Mouse (Mus musculus) heart, postnatal 0 days (tissue): Measurements from ENCODE around the gene Lrrc8b. TPM values are rescaled to one million over a fixed set of nuclear protein-coding genes. Genes with fewer than 3 reads are reported as not detected.

ENCODE experiments used
- ATAC-seq: fragments of 200-750 bp; cut with Nextera tagmentation; 2 replicates; pipeline ENCODE4 v1.8.0; 2017; ENCODE audit warnings: low read depth, moderate number of reproducible peaks, moderate library complexity; ENCODE audit not compliant: insufficient read depth
- DNase-seq: peaks from one replicate; pipeline ENCODE4 v3.0.0-alpha.2; 2016; ENCODE audit warnings: low spot score
- H3K27ac ChIP-seq: fragments of 300-500 bp; sonication (generic); 2 replicates; pipeline ENCODE4 v1.5.1; 2014; ENCODE audit warnings: low read depth, mild to moderate bottlenecking
- H3K27me3 ChIP-seq: fragments of 300-500 bp; sonication (generic); 2 replicates; pipeline ENCODE4 v1.6.1; 2014; ENCODE audit warnings: low read length, mixed read lengths; ENCODE audit not compliant: control insufficient read depth, insufficient read depth
- H3K36me3 ChIP-seq: fragments of 300-500 bp; sonication (generic); replicated peaks from 2 replicates; pipeline ENCODE4 v1.6.1; 2014; ENCODE audit warnings: low read length, mixed read lengths; ENCODE audit not compliant: control insufficient read depth, insufficient read depth
- H3K4me1 ChIP-seq: fragments of 300-500 bp; sonication (generic); 2 replicates; pipeline ENCODE4 v1.6.1; 2014; ENCODE audit warnings: antibody characterized with exemption; ENCODE audit not compliant: control insufficient read depth, insufficient read depth
- H3K4me2 ChIP-seq: fragments of 300-500 bp; sonication (generic); 2 replicates; pipeline ENCODE4 v1.6.1; 2014; ENCODE audit warnings: low read depth, mild to moderate bottlenecking, low read length, moderate library complexity
- H3K4me3 ChIP-seq: fragments of 300-500 bp; sonication (generic); 2 replicates; pipeline ENCODE4 v1.5.1; 2014; ENCODE audit warnings: low read depth, low read length
- H3K9ac ChIP-seq: fragments of 300-500 bp; sonication (generic); replicated peaks from 2 replicates; pipeline ENCODE4 v1.6.1; 2014; ENCODE audit warnings: low read depth, low read length, mixed read lengths
- H3K9me3 ChIP-seq: fragments of 300-500 bp; sonication (generic); replicated peaks from 2 replicates; pipeline ENCODE4 v1.6.1; 2016; ENCODE audit warnings: low read length; ENCODE audit not compliant: control insufficient read depth
- CTCF ChIP-seq: IDR thresholded peaks from 2 replicates; pipeline ENCODE4 v1.5.1; 2016; ENCODE audit warnings: antibody characterized with exemption, control low read depth, low read depth
- EP300 ChIP-seq: IDR thresholded peaks from 2 replicates; pipeline ENCODE4 v1.6.1; 2016; ENCODE audit warnings: antibody characterized with exemption, low read depth
- WGBS: fragments of 180-500 bp; shearing (Covaris S2); extraction: QIAGEN DNeasy Blood & Tissue Kit; methylation state at CpG from one replicate; pipeline ENCODE4 v1.1.7; 2014; 5-methylcytosine and 5-hydroxymethylcytosine counted together
- polyA plus RNA-seq: library from polyadenylated mRNA; unstranded; fragments of >200 nt; fragmentation: Nextera tagmentation; extraction: Ambion mirVana; gene quantifications from 2 replicates; pipeline ENCODE4 v1.2.1, GENCODE M21; 2015
- total RNA-seq: library from RNA; depleted of rRNA; stranded (reverse); fragments of >200 nt; gene quantifications from 2 replicates; pipeline ENCODE4 v1.2.3, GENCODE M21; 2014; ENCODE audit warnings: low replicate concordance

Lrrc8b gene
- total and polyA plus RNA-seq, 2 experiments from 2014 or later = 2.6 to 4.8 TPM

DNA sequence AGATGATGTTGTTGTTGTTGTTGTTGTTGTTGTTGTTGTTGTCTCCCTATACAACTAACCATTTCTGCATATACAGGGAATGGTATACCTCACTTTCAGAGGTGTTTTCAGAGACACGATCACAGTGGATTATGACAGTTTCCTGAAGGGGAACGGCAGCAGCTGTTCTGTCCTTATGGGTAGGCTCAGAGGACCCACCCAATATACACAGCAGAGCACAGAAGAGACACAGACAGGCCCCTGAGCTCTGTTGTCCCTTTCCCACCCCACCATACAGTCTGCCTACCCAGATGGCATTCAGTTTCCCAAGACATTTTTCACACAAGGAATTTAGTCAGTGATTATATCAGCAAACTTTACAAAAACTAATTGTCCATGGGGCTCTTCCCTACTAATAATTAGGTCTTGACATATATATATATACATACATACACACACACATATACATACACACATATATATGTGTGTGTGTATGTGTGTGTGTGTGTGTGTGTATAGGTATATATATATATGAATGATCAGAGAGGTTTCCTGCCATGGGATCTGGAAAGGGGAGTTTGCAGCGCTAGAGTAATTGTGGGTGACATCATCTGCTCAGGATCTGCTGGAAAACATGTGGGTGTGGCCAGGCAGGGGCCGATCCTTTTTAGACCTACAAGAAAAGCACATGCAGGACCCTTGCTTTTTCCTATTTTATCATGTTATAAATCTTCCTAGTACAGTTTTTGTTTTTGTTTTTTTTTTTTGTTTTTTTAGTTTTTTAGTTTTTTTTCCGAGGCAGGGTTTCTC lies 26.8 kb downstream of the Lrrc8b start:
- Histone ChIP-seq H3K9me3 (no peaks in the 10 kb centered on the region), H3K27me3 (no peaks in the 10 kb centered on the region), H3K36me3 (no peaks in the 10 kb centered on the region), H3K9ac (no peak overlapping the region), H3K27ac (peak overlapping the region; percentile 63; the same call in 1 of the 2 replicates), H3K4me3 (no peak overlapping the region), H3K4me2 (no peak overlapping the region), H3K4me1 (no peaks in the 10 kb centered on the region; the same call in none of the 2 replicates)
- 56% methylated on average over 5 of the region's 5 CpGs for WGBS
- no peak for TF ChIP-seq CTCF
- TF ChIP-seq EP300 = no peak
- ATAC-seq (no peak), DNase-seq (peak; percentile 47)

DNA sequence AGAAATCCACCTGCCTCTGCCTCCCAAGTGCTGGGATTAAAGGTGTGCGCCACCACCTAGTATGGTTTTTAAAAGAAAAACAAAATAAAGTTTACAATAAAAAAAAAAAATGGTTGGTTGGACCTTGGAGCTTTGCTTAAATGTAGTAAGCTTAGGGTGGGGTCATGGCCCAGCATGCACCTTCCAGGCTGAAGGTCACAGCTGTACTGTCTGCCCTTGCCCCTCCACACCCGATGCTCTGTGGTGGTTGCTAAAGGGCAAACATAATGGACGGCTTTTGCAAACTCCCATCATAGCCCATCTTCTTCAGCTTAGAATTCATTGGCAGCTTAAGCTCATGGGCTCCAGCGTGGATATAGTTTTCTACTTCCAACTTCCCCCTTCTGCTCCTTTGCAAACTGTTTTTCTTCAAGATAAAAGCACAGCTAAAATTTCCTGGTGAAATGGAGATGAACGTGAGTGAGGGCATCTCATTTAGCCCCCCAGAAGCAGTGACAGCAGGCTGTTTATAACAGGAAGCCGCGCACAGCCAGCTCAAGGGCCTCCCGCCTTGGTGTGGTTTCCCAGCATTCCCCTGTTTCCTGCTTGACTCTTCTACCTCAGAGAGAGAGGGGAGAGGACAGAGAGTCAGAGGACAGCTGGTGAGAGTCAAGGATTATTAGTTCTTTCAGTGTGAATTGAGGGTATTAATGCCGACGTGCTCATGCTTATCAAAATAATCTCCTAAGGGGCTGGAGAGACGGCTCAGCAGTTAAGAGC lies 27.7 kb downstream of the Lrrc8b start:
- Histone ChIP-seq H3K9ac (no peak overlapping the region), H3K27me3 (no peaks in the 10 kb centered on the region), H3K4me2 (no peak overlapping the region), H3K4me1 (no peaks in the 10 kb centered on the region; the same call in none of the 2 replicates), H3K9me3 (no peaks in the 10 kb centered on the region), H3K36me3 (no peaks in the 10 kb centered on the region), H3K27ac (peak overlapping the region; percentile 63; the same call in 1 of the 2 replicates), H3K4me3 (no peak overlapping the region)
- TF ChIP-seq EP300 (no peak), CTCF (no peak)
- no peak for DNase-seq
- no peak for ATAC-seq
- 51% methylated on average over 11 of the region's 11 CpGs for WGBS

DNA sequence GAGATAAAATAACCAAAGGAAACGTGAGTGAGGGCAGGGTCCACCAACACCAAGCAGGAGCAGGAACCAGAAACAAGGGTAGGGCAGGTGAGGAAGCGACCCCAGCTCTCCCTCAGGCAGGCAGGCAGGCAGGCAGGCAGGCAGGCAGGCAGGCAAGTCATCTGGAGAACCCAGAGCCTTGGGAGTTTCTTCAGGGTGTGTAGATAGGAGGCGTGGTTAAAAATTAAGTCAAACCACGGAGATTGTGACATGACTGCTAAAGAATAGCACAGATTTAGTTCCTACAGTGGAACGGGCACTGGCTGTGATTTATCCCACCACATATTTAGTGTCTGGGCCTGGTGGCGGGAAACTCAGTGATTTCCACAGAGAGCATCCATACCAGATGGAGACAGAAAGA lies 30.1 kb downstream of the Lrrc8b start:
- TF ChIP-seq EP300 = no peak
- no peak for TF ChIP-seq CTCF
- Histone ChIP-seq H3K27ac (no peak overlapping the region), H3K36me3 (no peaks in the 10 kb centered on the region), H3K9me3 (no peaks in the 10 kb centered on the region), H3K4me2 (no peak overlapping the region), H3K4me3 (no peak overlapping the region), H3K9ac (no peak overlapping the region), H3K27me3 (no peaks in the 10 kb centered on the region), H3K4me1 (no peaks in the 10 kb centered on the region; the same call in none of the 2 replicates)
- DNase-seq (no peak), ATAC-seq (no peak)
- 57% methylated on average over 6 of the region's 6 CpGs for WGBS

DNA sequence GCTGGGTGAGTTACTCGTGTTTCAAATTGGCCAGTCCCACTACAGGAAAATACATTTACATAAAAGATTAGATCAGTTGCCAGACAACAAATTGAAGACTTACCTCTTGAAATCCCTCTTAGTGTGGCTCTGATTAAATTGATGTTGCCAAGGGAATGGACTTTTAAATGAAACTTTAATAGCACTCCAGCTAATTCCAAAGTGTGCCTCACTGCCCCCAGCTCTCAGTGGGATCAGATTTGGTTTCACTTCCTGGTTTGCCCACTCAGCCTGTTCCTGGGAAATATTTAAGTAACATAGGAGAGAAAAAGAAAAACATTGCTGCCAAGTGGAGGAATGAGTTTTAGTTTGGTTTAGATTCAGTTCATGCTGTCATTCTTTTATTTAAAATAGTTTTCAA lies 38.5 kb downstream of the Lrrc8b start:
- no peaks in the 10 kb centered on the region for H3K36me3 ChIP-seq
- no peaks in the 10 kb centered on the region for H3K27me3 ChIP-seq
- no peak overlapping the region for H3K27ac ChIP-seq
- no peak for TF ChIP-seq CTCF
- TF ChIP-seq EP300 = no peak
- no peak for ATAC-seq
- H3K9ac ChIP-seq = no peak overlapping the region
- H3K4me1 ChIP-seq = no peaks in the 10 kb centered on the region
- 42% methylated on average over 1 of the region's 1 CpGs for WGBS
- no peak overlapping the region for H3K4me2 ChIP-seq
- no peak overlapping the region for H3K4me3 ChIP-seq
- DNase-seq = no peak
- no peaks in the 10 kb centered on the region for H3K9me3 ChIP-seq

DNA sequence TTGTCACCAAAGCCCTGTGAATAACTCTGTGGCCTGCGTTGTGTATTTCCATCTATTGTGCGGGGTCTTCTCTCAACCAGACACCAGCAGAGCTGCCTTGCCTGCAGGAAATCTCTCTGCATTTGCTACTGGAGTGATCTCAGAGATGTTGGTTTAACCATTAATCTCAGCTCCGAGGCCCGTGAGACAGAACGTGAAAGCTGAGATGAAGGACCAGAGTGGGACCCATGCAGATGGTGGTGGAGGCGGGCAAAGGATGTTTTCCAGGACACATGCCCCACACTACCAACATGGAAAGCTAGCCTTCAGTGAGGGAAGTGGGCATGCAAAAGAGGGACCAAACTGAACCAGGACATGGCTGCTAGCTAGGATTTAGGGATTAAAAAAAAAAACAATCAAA lies 43.5 kb downstream of the Lrrc8b start:
- no peak for ATAC-seq
- Histone ChIP-seq H3K4me3 (no peak overlapping the region), H3K27ac (no peak overlapping the region), H3K4me2 (no peak overlapping the region), H3K9ac (no peak overlapping the region), H3K4me1 (no peaks in the 10 kb centered on the region), H3K9me3 (no peaks in the 10 kb centered on the region), H3K36me3 (no peaks in the 10 kb centered on the region), H3K27me3 (no peaks in the 10 kb centered on the region)
- no peak for TF ChIP-seq EP300
- no peak for TF ChIP-seq CTCF
- no peak for DNase-seq
- 72% methylated on average over 6 of the region's 6 CpGs for WGBS
